Mouse (Mus musculus) common myeloid progenitor, adult 5-6 weeks (primary cell): ENCODE data around the gene Mlycd. TPM values are rescaled to one million over a fixed set of nuclear protein-coding genes. Genes with fewer than 3 reads are reported as not detected.

Experiments used
- ATAC-seq: replicated peaks from 2 replicates; pipeline ENCODE4 v1.8.0; 2016; ENCODE audit warnings: low read depth, mild to moderate bottlenecking, moderate TSS enrichment, inconsistent platforms; ENCODE audit not compliant: poor library complexity, severe bottlenecking
- total RNA-seq: library from RNA; stranded (forward); fragments of 200-1000, 187-1606 nt; gene quantifications from 2 replicates; pipeline ENCODE4 v1.2.3, GENCODE M21; 2017

Mlycd gene
- total RNA-seq, 1 experiment from 2014 or later, result 8.1 TPM

DNA sequence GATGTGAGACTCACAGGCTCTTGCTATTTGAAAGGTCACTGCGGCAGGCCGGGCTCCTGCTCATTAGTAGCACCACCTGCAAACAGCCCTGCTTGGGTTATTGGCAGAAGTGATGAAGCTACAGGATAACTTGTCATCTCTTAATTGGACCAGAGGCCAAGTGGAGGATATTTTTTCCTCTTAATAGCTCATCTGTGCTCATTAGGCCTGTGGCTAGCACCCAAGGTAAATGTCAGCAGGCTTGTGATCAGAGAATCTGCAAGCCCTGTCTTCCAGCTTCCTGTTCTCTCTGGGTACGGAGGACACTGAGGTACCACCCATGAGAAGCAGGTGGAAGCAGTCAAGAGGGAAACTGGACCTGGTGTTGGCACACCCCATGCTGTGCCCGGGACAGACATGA lies 56.5 kb downstream of the Mlycd start:
- ATAC-seq, result no peak

DNA sequence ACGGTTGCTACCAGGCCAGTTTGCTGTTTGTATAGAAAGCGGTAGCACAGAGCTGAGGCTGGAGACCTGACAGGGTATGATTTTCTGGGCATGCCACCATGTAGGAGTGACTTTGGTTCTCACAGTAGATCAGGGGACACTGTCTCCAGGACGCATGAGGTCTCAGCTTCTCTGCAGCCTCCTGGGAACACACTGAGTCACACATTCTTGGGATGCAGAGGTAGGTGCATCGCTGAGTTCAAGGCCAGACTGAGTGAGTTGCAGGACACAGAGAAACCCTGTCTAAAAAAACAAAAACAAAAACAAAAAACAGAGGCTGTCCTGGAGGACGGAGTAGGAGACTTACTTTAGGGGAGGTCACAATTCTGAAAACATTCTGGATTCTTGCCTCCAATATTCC lies 58.2 kb downstream of the Mlycd start:
- no peak for ATAC-seq

DNA sequence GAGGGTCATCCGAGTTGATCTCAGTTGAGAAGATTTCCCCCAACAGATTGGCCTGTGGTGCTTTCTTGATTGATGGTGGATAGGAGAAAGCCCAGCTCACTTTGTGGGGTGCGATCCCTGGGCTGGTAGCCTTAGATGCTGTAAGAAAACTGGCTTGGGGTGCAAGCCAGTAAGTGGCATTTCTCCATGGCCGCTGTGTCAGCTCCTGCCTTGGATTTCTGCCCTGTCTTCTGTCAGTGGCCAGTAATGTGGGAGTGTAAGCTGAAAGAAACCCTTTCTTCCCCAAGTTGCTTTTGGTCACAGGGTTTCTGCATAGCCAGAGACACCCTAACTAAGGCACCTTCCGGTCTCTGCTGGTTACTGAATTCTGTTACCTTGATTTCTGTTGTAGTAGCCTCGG lies 61.4 kb downstream of the Mlycd start:
- no peak for ATAC-seq

GRCm38 (mm10) chr8:119459724-119460123 lies 65.0 kb downstream of the Mlycd start:
- no peak for ATAC-seq

Other genes with a start within 250 kb of the Mlycd start
- 80.3 and 97.3 TPM in 2 replicates for gene Hsbp1, start 50.4 kb upstream of the Mlycd start, total RNA-seq
- not detected in 2 replicates for gene Osgin1, start 39.2 kb downstream of the Mlycd start, total RNA-seq
- not detected in 2 replicates for gene Necab2, start 51.8 kb downstream of the Mlycd start, total RNA-seq
- not detected in 2 replicates for gene Slc38a8, start 106.8 kb downstream of the Mlycd start, total RNA-seq
- gene Mbtps1, start 163.9 kb downstream of the Mlycd start, total RNA-seq, result 43.7 and 50.4 TPM in 2 replicates
- gene Hsdl1, start 180.3 kb downstream of the Mlycd start, total RNA-seq, result 26.2 and 31.1 TPM in 2 replicates
- not detected in 2 replicates for gene Dnaaf1, start 180.4 kb downstream of the Mlycd start, total RNA-seq
- 3.6 and 7.8 TPM in 2 replicates for gene Taf1c, start 210.3 kb downstream of the Mlycd start, total RNA-seq
- gene Adad2, start 217.9 kb downstream of the Mlycd start, total RNA-seq, result not detected in 2 replicates
- not detected in 2 replicates for gene Kcng4, start 240.8 kb downstream of the Mlycd start, total RNA-seq